Mouse (Mus musculus): Measurements from ENCODE around the gene Zfp3.
"Not testable (repeated sequence)": the region's sequence is repeated elsewhere in the genome, so short reads cannot be mapped to it uniquely, and the experiment has no call there.

Zfp3 gene

DNA sequence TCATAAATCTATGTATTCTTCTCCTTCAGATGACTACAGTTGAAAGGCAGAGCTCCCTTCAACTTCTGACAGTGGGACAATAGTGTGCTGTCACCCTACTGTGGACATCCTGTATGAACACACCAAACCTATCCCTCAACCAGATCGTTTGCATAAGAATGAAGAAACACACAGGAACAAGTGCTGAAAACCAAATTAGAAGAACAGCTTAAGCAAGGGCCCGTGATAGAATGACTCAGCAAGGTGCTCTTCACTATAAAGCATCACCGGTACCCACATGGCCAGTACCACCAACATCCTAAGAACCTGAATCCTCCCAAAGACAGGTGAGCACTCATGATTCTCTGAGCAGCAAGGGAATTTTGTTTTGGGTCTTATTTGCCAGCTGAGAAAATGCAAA is 3.6 kb upstream of the Zfp3 start:
- not testable (repeated sequence) for DNase-seq (ENCODE audit: low spot score)

DNA sequence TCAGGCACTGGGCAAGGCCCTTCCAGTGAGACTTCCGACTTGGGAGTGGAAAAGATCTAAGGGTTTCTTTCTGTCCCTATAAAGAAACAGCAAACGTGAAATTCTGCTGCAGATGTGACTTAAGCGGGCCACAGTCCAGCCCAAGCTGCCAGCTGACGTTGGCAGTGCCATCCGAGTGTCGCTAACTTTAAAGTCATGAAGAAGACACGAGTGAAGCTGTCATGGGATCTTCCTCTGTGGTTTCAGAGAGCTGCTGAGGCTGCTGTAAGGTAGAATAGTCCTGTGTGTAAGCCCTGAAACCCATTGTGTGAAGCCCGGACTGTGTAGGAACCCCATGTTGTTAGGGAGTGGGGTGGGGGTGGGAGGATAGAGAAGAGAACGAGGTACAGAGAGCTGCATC is 1.4 kb upstream of the Zfp3 start:
- no peak for DNase-seq (ENCODE audit: low spot score)

DNA sequence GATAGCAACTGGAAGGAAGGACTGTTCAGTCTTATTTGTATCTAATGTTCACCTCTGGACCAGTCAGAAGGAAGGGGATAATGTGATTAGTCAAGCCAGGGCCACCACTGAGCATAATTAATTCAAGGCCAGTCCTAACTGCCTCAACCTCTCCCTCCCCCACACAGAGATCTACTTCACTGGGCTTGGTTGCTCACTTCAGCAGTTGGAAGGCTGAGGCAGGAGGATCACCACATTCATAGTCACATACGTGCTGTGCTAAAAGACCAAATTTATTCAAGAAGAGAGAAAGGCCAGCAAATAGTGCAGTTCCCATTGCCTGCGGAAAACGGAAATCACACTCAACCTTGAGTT is 450 bp upstream of the Zfp3 start:
- no peak for DNase-seq (ENCODE audit: low spot score)

DNA sequence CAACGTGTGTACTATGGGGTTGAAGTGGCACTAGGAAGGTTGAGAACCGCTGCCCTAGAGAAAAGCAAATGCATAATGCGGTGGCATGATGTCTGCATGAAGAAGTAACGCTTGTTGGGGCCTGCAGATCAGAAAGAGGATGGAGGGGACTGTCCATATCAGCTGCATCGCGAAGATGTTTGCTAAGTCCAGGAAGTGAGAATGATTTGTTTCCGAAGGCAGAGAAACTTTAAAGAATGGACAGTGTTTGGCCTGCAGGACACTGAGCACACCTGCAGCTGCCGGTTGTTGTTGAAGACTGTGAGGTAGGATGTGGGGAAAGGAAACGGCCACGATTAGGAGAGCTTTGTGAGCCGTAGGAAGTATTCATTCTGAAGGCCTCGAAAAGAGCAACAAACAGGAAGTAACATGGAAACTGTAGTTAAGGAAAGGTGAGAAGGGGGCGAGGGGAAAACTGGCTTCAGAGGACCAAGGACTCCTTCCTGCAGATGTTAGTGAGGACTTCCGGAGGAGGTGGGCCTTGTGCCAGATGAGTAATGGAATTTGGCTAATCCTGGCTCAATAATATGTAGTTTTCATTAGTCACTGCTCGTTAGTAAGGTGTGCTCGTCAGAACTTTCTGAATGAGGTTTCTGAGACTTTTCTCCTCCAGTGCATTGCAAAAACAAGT is 1.9 kb downstream of the Zfp3 start:
- DNase-seq (ENCODE audit: low spot score): no peak

DNA sequence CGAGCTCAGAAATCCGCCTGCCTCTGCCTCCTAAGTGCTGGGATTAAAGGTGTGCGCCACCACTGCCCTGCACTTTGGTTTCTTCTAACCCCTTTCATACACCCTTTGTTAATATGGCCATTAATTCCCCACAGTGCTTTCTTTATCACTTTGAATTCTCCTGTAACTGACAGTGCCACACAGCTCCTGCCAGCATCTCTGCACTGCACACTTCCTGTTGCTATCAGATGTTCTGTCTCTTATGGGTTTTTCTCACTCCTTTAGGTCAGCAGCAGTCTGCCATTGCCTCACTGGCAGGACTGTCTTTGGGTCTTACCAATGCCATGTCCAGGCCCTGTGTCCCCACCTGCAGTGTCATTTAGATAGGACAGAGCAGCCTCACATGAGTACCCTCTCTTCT is 6.8 kb downstream of the Zfp3 start:
- no peak for DNase-seq (ENCODE audit: low spot score)

DNA sequence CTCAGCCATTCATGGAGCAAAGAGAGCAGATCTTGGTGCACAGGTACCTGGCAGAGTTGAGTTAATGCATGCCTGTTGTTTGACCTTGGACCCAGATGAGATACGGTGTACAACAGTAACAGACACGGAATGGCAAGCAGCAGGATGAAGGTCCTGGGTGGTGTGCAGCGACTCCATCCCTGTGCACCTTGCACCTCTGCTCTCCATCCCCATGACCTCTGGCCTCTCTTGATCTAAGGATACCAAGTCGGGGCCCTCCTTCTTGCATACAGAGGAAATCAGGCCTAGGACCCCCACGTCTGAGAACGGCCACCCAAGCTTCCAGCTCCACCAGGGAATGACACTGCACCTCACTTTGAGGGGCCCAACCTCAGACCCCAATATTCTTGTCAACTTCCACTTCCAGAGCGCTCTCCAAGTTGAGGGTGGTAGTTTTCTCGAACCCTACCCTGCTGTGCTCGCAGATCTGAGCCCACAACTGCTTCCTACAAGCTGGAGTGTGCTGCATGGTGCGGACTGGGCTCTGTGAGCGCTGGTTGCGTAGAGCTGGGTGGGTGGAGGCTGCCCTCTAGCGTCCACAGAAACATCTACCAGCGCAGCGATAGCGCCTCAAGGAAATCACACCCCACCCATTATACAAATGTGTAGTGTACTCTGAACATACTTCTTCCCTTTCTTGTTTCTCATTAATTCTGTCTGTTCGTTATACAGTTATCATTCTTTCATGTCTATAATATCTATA is 13.0 kb downstream of the Zfp3 start:
- DNase-seq (ENCODE audit: low spot score): peak; percentile 85

DNA sequence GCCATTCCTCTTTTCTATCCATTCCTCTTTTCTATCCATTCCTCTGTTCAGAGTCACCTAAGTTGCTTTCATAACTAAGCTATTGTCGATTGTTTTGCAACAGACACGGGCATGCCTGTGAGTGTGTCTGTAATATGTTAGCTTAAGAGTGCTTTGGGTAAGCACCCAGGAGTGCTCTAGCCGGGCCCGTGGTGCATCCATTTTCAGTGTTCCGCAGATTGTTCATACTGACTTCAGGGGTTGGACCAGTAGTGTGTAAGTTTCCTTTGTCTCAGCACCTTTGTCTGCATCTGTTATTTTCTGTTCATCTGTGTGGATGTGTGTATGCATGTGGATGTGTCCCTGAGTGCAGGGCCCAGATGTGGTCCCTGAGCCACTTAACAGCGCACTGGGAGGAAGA is 13.6 kb downstream of the Zfp3 start:
- no peak for DNase-seq (ENCODE audit: low spot score)

DNA sequence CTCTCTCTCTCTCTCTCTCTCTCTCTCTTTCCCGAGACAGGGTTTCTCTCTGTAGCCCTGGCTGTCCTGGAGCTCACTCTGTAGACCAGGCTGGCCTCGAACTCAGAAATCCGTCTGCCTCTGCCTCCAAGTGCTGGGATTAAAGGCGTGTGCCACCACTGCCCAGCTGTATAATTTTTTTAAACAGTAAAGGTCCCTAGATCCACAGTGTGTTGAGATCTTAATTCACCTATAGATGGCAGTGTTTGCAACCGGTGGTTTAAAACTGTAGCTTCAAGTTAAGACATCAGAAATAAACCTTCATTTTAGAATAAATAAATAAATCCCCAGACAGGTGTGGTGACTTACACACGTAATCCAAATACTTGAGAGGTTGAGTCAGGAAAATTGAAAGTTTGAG is 14.0 kb downstream of the Zfp3 start:
- peak; percentile 62 for DNase-seq (ENCODE audit: low spot score)

DNA sequence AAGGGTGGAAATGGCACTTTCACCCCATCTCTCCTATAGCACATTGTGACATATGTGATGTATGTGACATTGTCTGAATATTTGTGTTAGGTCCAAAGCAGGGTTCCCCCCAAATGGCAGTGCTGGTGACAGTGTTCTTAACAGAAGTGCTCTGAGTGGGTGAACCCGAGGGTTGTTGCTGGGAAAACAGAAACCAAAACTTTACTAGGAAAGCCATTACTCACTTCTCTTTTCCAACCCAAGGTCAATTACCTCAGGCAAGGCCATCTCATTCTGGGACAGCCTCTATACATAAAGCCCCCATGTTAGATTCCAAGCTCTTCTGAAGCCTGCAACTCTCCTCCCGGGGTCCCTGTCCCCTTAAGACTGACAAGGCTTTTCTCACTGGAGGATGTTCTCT is 21.9 kb downstream of the Zfp3 start:
- no peak for DNase-seq (ENCODE audit: low spot score)

DNA sequence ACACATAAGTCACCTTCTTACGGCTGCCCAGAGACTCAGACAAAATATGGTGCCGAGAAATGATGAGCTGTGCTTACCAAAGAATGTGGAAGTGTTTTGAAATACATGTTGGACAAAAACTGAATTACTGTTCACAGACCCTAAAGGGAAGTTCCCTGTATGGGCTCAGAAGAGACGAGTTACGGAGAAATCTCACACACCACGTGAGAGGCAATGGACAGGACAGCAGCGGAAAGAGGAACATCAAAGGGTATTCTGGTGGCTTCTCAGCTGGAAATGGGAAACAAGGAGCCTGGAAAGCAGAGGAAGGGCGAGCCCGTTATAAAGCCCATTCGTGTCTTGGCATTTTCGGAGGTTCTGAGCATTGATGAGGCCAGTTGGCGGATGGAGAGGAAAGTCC is 23.0 kb downstream of the Zfp3 start:
- no peak for DNase-seq (ENCODE audit: low spot score)

DNA sequence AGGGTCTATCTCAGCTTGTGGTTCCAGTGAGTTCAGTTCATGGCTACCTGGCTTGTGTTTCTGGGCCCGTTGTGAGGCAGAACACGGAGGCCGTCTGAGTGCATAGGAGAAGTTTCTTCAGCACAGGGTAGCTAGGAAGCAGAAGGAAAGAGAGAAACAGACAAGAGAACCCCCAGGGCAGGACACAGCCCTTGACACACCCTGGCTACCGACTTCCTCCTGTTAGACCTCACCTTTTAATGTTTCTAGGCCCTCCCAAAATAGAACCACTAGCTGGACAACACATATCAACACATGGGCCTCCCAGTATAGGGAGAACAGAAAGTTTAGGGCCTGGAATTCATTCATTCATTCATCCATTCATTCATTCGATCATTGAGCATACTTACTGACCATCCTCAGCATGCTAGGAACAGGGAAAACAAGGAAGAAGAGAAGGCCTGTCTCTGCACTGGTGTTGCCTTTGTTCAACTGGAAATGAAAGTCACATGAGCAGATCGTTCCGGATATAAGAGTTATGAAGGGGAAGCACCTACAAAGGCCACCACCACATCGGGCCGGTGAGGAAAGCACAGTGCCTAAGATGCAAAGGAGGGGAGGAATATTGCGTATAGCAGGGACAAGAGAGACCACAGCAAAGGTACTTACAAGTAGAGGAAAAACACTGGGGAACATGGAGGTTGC is 25.1 kb downstream of the Zfp3 start:
- no peak for DNase-seq (ENCODE audit: low spot score)

DNA sequence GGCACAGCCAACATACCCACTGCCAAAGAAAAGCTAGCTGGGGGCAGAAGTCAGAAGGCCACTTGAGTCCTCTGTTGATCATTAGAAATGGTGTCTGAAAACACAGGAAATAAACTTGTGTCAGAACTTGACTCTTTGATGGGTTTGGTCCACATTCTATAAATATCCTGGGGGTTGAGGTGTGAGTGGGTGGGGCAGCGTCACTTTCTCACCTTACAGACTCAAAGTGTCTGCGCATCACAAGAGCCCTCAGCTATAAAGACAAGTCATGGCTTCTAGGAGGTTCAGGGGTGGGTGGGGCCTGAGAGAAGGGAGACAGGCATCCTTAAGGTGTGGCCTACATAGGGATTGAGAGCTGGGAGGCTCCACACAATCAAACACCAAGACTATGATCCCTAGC is 26.4 kb downstream of the Zfp3 start:
- DNase-seq (ENCODE audit: low spot score): no peak

DNA sequence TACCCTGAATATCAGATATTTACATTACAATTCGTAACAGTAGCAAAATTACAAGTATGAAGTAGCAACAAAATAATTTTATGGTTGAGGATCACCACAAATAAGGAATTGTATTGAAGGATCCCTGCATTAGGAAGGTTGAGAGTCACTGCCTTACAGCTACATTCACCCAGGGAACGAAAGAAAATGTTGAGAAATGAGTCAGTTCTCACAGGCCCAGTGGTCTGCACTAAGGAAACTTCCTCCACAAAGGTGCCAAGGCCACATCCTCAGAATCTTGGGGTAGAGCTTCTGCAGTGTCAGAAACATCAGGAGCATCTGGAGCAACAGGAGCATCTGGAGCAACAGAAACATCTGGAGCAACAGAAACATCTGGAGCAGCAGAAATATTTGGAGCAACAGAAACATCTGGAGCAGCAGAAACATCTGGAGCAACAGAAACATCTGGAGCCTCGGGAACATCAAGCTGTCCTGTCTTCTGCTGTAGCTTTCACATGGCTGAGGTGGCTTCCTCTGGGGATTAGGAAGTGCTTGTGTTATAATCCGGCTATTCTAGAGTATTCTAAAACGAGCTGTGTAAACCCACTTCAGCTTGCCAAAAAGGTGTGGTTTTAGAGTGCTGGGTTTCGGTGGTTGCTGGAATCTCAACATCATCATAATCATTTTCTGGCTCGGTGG is 27.0 kb downstream of the Zfp3 start:
- DNase-seq (ENCODE audit: low spot score): no peak

DNA sequence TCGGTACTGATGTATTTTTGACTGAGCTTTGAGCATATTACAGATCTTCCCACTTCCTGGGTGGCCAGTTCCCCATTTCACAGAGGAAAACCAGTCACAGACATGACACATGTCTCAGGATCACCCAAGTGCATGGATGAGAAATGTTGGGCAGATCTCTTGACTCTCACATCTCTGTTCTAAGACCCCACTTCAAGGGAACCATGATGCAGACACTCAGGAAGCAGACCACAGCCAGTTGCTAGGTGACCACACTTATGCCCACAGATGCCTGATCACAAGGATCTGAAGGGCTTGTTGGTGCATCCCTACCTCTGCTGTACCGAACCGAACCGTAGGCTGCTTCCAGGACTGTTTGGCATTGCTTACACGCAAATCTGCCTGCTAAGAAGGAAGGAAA is 27.7 kb downstream of the Zfp3 start:
- DNase-seq (ENCODE audit: low spot score): no peak

DNA sequence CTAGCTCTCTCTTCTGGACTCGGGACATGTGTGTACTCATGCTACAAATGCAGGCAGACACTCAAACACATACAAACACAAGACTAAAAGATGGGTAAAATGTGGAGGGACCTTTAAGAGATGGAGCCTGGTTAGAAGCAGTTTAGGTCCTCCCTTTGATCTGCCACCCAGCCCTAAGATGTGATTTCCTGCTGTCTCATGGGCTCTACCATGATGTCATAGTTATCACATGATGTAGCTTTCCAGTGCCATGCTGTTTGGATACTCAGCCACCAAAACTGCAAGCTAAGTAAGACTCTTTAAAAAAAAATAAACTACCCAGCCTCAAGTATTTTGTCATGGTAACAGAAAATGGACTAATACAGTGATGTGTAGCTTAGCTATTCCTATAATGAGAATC is 28.4 kb downstream of the Zfp3 start:
- no peak for DNase-seq (ENCODE audit: low spot score)

DNA sequence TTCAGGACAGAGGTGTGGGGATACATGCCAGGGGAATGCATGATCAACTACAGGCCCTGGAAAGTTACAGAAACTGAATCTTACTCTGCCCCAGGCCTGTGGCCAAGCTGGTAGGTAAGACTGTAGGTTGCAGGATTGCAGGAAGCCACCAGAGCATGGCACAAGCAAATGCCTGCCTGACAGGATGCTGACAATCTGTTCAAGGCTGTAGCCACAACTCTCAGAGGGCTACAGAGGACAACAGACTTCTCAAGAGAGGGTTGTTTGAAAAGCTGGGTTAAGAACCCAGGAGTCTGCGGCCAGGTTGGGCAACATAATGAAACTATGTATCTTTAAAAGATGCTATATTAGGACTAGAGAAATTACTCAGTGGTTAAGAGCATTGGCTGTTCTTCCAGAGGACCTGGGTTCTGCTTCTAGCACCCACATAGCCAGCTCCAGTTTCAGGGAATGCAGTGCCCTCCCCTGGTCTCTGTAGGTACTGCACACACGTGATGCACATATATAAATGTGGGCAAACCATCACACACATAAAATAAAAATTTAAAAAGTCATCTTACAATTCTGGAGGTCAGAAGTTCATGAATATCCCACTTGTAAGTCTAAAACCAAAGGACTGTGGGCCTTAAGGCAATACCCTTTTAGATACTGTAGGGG is 38.3 kb downstream of the Zfp3 start:
- DNase-seq (ENCODE audit: low spot score): no peak

DNA sequence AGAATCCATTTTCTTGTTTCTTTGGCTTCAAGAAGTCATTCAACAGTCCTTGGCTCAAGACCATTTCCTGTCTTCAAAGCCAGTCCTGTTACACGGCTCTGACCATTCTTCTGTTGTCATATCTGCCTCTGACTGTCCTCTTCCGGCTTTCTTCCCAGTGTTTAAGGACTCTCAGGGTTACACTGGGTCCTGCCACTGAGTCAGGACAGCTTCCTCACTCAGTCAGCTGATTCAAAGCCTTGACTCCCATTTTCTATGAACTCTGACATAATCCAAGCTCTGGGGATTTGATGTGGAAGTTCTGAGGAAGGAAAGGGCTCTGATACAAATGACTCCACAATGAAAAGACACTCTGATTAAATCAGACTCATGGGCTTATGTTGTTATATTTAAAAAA is 38.9 kb downstream of the Zfp3 start:
- DNase-seq (ENCODE audit: low spot score): no peak

DNA sequence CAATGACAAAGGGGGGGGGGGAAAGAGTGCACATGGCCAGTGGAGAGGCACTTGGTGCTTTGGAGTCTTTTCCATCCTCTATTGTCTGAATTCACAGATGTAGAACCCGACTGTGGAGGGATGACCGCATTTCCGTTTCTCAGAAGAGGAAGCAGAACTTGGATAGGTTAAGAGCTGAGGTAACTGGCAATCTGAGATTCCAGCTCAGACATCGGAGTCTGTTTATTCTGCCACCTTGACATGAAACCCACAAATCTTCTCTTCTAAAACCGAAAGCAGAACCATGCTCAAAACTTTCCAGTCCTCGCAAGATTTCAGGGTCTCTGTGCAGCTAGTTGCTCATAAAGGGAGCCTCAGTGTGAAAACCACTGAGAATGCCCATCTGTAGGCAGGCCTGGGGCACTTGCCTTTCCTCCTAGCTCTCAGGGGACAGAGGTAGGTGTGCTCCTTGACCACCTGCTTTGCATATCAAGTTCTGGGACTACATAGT is 39.7 kb downstream of the Zfp3 start:
- DNase-seq (ENCODE audit: low spot score): no peak

DNA sequence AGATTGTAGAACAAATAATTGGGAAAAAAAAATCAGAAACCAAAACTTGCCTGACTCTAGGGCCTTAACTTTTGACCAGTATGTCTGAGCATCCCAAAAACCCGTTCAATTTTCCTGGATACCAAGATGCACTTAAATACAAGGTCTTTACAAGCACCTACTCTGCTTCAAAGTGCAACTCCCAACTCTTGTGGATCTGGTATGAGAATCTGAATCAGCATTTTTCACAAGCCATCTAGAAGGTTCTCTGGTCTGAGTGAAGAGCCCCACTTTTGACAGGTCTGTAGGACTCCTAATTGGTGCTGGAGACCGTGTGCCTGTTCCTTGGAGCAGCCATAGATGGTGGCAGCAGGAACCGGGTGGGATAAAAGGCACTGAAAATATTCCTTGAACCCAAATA is 40.4 kb downstream of the Zfp3 start:
- DNase-seq (ENCODE audit: low spot score): no peak

DNA sequence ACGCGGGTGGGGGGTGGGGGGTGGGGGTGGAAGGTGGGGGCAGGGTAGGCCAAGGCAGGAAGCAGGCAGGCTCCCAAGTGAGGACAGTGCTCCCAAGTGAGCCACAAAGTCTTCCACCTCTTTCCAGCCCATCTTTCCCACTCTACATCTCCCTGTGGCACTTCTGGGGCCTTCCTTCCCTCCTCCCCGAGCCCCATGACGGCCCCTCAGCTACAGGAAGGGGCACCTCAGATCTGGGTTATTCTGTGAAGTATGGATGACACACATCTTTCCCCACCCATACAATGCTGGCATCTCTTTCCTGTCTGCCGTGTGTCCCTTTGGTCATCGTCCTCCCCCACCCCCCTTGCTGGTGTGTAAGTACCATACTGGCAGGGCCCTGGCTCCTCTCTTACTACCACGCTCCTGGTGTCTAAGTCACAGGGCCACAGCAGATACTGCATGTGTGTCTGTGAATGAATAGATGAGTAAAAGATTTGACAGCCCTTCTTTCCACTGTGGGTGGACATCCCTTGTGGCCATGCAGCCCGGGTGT is 41.7 kb downstream of the Zfp3 start:
- no peak for DNase-seq (ENCODE audit: low spot score)

DNA sequence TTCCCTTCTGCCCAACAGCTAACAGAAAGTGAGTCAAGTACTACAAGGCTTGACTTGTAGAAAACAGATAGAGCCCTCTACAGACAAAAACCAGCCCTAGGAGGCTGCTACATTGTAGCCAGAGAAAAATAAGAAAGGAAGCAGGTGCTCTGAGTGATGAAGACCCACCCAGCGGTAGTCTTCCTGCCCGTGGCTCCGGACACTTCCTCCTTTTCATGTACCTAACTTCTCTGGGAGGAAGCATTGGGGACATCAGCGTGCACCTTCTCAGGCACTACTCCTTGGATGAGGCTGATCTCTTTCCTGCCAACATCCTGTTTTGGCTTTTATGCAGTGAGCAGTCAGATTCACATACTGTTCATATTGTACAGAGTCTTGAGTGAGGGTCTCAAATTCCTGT is 42.7 kb downstream of the Zfp3 start:
- no peak for DNase-seq (ENCODE audit: low spot score)

DNA sequence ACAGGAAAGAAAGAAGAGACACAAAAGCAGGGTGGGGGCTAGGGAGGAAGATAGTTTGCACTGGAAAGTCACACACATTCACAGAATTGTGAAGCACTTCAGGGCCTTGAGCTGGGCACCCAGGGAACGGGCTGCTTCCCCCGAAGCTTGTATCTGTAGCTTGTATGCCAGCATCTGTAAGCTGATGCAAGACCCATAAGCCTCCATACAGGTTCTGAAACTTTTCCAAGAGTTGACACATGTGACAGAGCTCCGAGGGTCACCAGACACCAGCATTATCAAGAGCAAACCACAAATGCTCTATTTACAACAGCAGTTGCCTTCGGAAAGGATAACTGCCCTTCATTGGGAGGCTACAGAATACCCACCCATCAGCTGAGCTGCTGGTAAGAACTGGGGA is 43.6 kb downstream of the Zfp3 start:
- no peak for DNase-seq (ENCODE audit: low spot score)
